Mouse (Mus musculus) forebrain, embryonic 14.5 days (tissue): ENCODE results near the gene Tbx5. TPM values are rescaled to one million over a fixed set of nuclear protein-coding genes. Genes with fewer than 3 reads are reported as not detected.

ENCODE experiments used
- polyA plus RNA-seq: library from polyadenylated mRNA; unstranded; fragments of >200 nt; fragmentation: Nextera tagmentation; extraction: Ambion mirVana; gene quantifications from 2 replicates; pipeline ENCODE4 v1.2.1, GENCODE M21; 2014

Gene Tbx5
- polyA plus RNA-seq, 1 experiment from 2014 or later: 0.04 TPM

Other genes starting within 250 kb of the Tbx5 start
- gene Tbx3, start 162.0 kb upstream of the Tbx5 start, polyA plus RNA-seq: 1.7 and 2.8 TPM in 2 replicates